Mouse (Mus musculus) erythroid progenitor cell, adult 5-6 weeks (primary cell): Measurements from ENCODE around the gene Atxn7l3. TPM values are rescaled to one million over a fixed set of nuclear protein-coding genes. Genes with fewer than 3 reads are reported as not detected.

Experiments used
- total RNA-seq, 2 experiments: library from RNA; stranded (forward) in 1 of 2; stranded (reverse) in 1 of 2; fragments of 150-400 nt in 1 of 2; fragments of 186-747, 209-891 nt in 1 of 2; gene quantifications; 2 replicates each; pipeline versions ENCODE4 v1.2.3 to v1.2.4; 2015 to 2017; ENCODE audit warnings: low replicate concordance in 2 of 2

Gene Atxn7l3
- total RNA-seq, 2 experiments from 2014 or later: 9.8 to 14.3 TPM

Other genes with a start within 250 kb of the Atxn7l3 start
- gene Mpp2, start 208.1 kb downstream of the Atxn7l3 start, total RNA-seq (2015; ENCODE audit: low replicate concordance): 37.5 and 39.0 TPM in 2 replicates
- 32.9 and 39.0 TPM in 2 replicates for gene Mpp2, start 208.1 kb downstream of the Atxn7l3 start, total RNA-seq (2017; ENCODE audit: low replicate concordance)
- gene Ppy, start 195.3 kb downstream of the Atxn7l3 start, total RNA-seq (2015; ENCODE audit: low replicate concordance): not detected in 2 replicates
- not detected in 2 replicates for gene Ppy, start 195.3 kb downstream of the Atxn7l3 start, total RNA-seq (2017; ENCODE audit: low replicate concordance)
- gene Pyy, start 188.8 kb downstream of the Atxn7l3 start, total RNA-seq (2015; ENCODE audit: low replicate concordance): not detected in 2 replicates
- gene Pyy, start 188.8 kb downstream of the Atxn7l3 start, total RNA-seq (2017; ENCODE audit: low replicate concordance): not detected in 2 replicates
- 3.8 TPM in 1 of 2 replicates, not detected in the other for gene Nags, start 151.1 kb downstream of the Atxn7l3 start, total RNA-seq (2015; ENCODE audit: low replicate concordance)
- gene Nags, start 151.1 kb downstream of the Atxn7l3 start, total RNA-seq (2017; ENCODE audit: low replicate concordance): not detected in 2 replicates
- gene Tmem101, start 140.2 kb downstream of the Atxn7l3 start, total RNA-seq (2015; ENCODE audit: low replicate concordance): 1.1 and 1.3 TPM in 2 replicates
- gene Tmem101, start 140.2 kb downstream of the Atxn7l3 start, total RNA-seq (2017; ENCODE audit: low replicate concordance): 2.9 and 5.1 TPM in 2 replicates
- 60.8 and 82.5 TPM in 2 replicates for gene Lsm12, start 111.3 kb downstream of the Atxn7l3 start, total RNA-seq (2015; ENCODE audit: low replicate concordance)
- gene Lsm12, start 111.3 kb downstream of the Atxn7l3 start, total RNA-seq (2017; ENCODE audit: low replicate concordance): 28.0 and 39.7 TPM in 2 replicates
- 4.0 and 14.3 TPM in 2 replicates for gene G6pc3, start 107.0 kb downstream of the Atxn7l3 start, total RNA-seq (2015; ENCODE audit: low replicate concordance)
- 4.4 and 8.6 TPM in 2 replicates for gene G6pc3, start 107.0 kb downstream of the Atxn7l3 start, total RNA-seq (2017; ENCODE audit: low replicate concordance)
- gene Hdac5, start 66.5 kb downstream of the Atxn7l3 start, total RNA-seq (2015; ENCODE audit: low replicate concordance): 11.9 and 36.9 TPM in 2 replicates
- 6.4 and 9.9 TPM in 2 replicates for gene Hdac5, start 66.5 kb downstream of the Atxn7l3 start, total RNA-seq (2017; ENCODE audit: low replicate concordance)
- gene BC030867, start 47.7 kb downstream of the Atxn7l3 start, total RNA-seq (2015; ENCODE audit: low replicate concordance): 26.7 and 30.2 TPM in 2 replicates
- 14.4 and 14.5 TPM in 2 replicates for gene BC030867, start 47.7 kb downstream of the Atxn7l3 start, total RNA-seq (2017; ENCODE audit: low replicate concordance)
- not detected in 2 replicates for gene Asb16, start 27.9 kb downstream of the Atxn7l3 start, total RNA-seq (2015; ENCODE audit: low replicate concordance)
- gene Asb16, start 27.9 kb downstream of the Atxn7l3 start, total RNA-seq (2017; ENCODE audit: low replicate concordance): not detected in 2 replicates
- gene Tmub2, start 11.7 kb downstream of the Atxn7l3 start, total RNA-seq (2015; ENCODE audit: low replicate concordance): 46.1 and 52.6 TPM in 2 replicates
- gene Tmub2, start 11.7 kb downstream of the Atxn7l3 start, total RNA-seq (2017; ENCODE audit: low replicate concordance): 36.9 and 43.5 TPM in 2 replicates
- gene Ubtf, start 23.1 kb upstream of the Atxn7l3 start, total RNA-seq (2015; ENCODE audit: low replicate concordance): 77.5 and 82.2 TPM in 2 replicates
- gene Ubtf, start 23.1 kb upstream of the Atxn7l3 start, total RNA-seq (2017; ENCODE audit: low replicate concordance): 281 and 468 TPM in 2 replicates
- 5,198 and 5,361 TPM in 2 replicates for gene Slc4a1, start 69.6 kb upstream of the Atxn7l3 start, total RNA-seq (2015; ENCODE audit: low replicate concordance)
- 5,184 and 5,388 TPM in 2 replicates for gene Slc4a1, start 69.6 kb upstream of the Atxn7l3 start, total RNA-seq (2017; ENCODE audit: low replicate concordance)
- not detected in 2 replicates for gene Rundc3a, start 96.8 kb upstream of the Atxn7l3 start, total RNA-seq (2015; ENCODE audit: low replicate concordance)
- not detected in 2 replicates for gene Rundc3a, start 96.8 kb upstream of the Atxn7l3 start, total RNA-seq (2017; ENCODE audit: low replicate concordance)
- gene Slc25a39, start 111.3 kb upstream of the Atxn7l3 start, total RNA-seq (2015; ENCODE audit: low replicate concordance): 211 and 271 TPM in 2 replicates
- 78.9 and 80.8 TPM in 2 replicates for gene Slc25a39, start 111.3 kb upstream of the Atxn7l3 start, total RNA-seq (2017; ENCODE audit: low replicate concordance)
- gene Grn, start 133.7 kb upstream of the Atxn7l3 start, total RNA-seq (2015; ENCODE audit: low replicate concordance): 90.1 and 125 TPM in 2 replicates
- 38.5 and 49.9 TPM in 2 replicates for gene Grn, start 133.7 kb upstream of the Atxn7l3 start, total RNA-seq (2017; ENCODE audit: low replicate concordance)
- not detected in 2 replicates for gene Fam171a2, start 151.1 kb upstream of the Atxn7l3 start, total RNA-seq (2015; ENCODE audit: low replicate concordance)
- not detected in 2 replicates for gene Fam171a2, start 151.1 kb upstream of the Atxn7l3 start, total RNA-seq (2017; ENCODE audit: low replicate concordance)
- gene Itga2b, start 173.5 kb upstream of the Atxn7l3 start, total RNA-seq (2015; ENCODE audit: low replicate concordance): 4.2 and 15.9 TPM in 2 replicates
- 20.4 and 34.3 TPM in 2 replicates for gene Itga2b, start 173.5 kb upstream of the Atxn7l3 start, total RNA-seq (2017; ENCODE audit: low replicate concordance)